Mouse (Mus musculus) gastrocnemius, adult 18-20 months (tissue): ENCODE results near the gene Tmem178b. TPM values are rescaled to one million over a fixed set of nuclear protein-coding genes. Genes with fewer than 3 reads are reported as not detected.

Experiments
- DNase-seq: peaks from one replicate; pipeline ENCODE4 v3.0.0; 2021; ENCODE audit warnings: low spot score
- total RNA-seq, 2 experiments: library from RNA; stranded (reverse); gene quantifications; 2 replicates each; pipeline ENCODE4 v1.2.3; 2021

Gene Tmem178b
- total RNA-seq, 2 experiments from 2014 or later = 0.47 to 1.6 TPM

DNA sequence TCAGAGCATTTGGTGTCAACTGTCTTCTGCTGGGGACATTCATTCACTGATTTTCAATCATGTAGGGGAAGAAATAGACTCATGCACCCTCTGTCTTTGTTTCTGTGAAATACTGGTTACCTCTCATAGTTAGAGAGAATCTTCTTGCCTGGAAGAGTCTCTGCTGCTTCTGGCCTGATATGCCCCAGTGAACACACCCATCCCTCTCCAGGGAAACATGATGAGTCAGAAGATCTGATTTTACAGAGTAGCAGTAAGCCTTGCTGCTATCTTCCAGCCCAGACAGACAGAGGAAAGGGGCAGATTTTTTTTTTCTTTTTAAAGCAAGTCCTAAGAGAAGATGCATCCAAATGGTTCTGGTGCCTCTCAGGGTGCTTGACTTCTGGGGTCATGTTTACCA, 376.9 kb downstream of the Tmem178b start:
- DNase-seq = peak; percentile 24

- DNase-seq = no peak
Observed at GRCm38 (mm10) chr6:40263687-40264086, 390.6 kb downstream of the Tmem178b start.

DNA sequence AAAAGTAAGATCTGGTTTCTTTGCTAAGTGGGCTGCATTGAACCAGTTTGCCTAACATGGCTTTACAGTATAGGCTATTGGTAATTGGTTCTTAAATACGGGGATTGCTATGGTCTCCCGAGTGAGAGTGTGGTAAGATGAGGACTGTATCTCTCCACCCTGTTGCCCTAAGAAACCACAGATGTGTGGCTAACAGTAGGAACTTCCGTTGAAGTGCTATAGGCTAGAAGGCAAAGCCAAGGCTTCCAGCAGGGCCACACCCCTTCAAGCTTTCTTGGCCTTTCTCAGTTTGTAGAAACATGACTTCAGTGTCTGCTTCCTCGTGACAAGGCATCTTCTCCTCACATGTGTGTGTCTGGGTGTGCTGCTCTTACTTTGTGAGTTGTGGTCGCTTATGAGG, 427.6 kb downstream of the Tmem178b start:
- no peak for DNase-seq

DNA sequence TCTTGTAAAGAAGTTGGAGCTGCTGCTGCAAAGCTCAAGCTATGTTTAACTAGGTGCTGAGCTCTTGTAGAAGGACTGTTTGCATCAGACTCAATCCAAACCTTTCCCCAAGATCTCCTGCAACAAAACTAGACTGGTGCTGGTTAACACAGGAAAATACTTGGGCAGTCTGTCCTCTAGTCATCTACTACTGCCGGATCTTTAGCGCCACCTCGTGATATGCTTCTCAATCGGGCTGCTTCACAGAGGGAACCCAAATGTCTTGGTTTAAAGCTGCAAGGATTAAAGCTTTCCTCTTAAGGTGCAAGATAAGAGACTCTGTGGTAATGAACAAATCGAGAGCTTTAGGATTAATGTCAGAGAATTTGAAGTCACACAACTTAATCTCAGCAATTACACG, 430.3 kb downstream of the Tmem178b start:
- peak; percentile 50 for DNase-seq

Other genes starting within 250 kb of the Tmem178b start
- gene Braf, start 147.8 kb upstream of the Tmem178b start, total RNA-seq = 1 to 10 TPM; 5.0 to 6.2 TPM
- gene Mrps33, start 62.3 kb upstream of the Tmem178b start, total RNA-seq = 10 to 100 TPM; 50.8 to 55.1 TPM